Mouse (Mus musculus) MEL (cell line): ENCODE measurements around the gene Scamp5. TPM values are rescaled to one million over a fixed set of nuclear protein-coding genes. Genes with fewer than 3 reads are reported as not detected.
A peak's percentile ranks its signal among the peaks of the same experiment; 100 is the strongest.

Experiments
- DNase-seq: peaks from one replicate; pipeline ENCODE4 v3.0.0; 2011; ENCODE audit warnings: low read depth, low spot score
- H3K27ac ChIP-seq: 2 replicates; pipeline ENCODE4 v1.5.1; 2012; ENCODE audit warnings: low read depth, mild to moderate bottlenecking, control low read depth, low read length, moderate library complexity; ENCODE audit not compliant: control insufficient read depth
- H3K27me3 ChIP-seq, 2 experiments: fragments of 150-350 bp in 1 of 2; sonication (generic) in 1 of 2; 2 replicates each; pipeline ENCODE4 v1.6.1; 2012; ENCODE audit warnings: low read length in 2 of 2, mild to moderate bottlenecking in 2 of 2, improper control_type of control experiment in 1 of 2, moderate library complexity in 1 of 2; ENCODE audit not compliant: insufficient read depth in 2 of 2, control insufficient read depth in 1 of 2
- H3K36me3 ChIP-seq, 2 experiments: 2 replicates each; pipeline ENCODE4 v1.6.1; 2012 to 2014; ENCODE audit warnings: low read length in 2 of 2, improper control_type of control experiment in 1 of 2, inconsistent platforms in 1 of 2, mild to moderate bottlenecking in 1 of 2; ENCODE audit not compliant: insufficient read depth in 2 of 2, control insufficient read depth in 1 of 2
- H3K4me1 ChIP-seq, 2 experiments: fragments of 150-350 bp in 1 of 2; sonication (generic) in 1 of 2; 2 replicates each; pipeline ENCODE4 v1.6.1; 2012; ENCODE audit warnings: low read length in 2 of 2, improper control_type of control experiment in 1 of 2, mild to moderate bottlenecking in 1 of 2; ENCODE audit not compliant: insufficient read depth in 2 of 2, control insufficient read depth in 1 of 2
- H3K4me3 ChIP-seq, 2 experiments: fragments of 150-350 bp in 1 of 2; sonication (generic) in 1 of 2; 2 replicates each; pipeline ENCODE4 v1.5.1; 2012; ENCODE audit warnings: low read depth in 2 of 2, low read length in 2 of 2, mild to moderate bottlenecking in 2 of 2, moderate library complexity in 2 of 2, control low read depth in 1 of 2, improper control_type of control experiment in 1 of 2; ENCODE audit not compliant: control insufficient read depth in 1 of 2, insufficient read depth in 1 of 2
- H3K79me2 ChIP-seq: 2 replicates; pipeline ENCODE4 v1.6.1; 2012; ENCODE audit warnings: mild to moderate bottlenecking, low read length, moderate library complexity; ENCODE audit not compliant: control insufficient read depth, poor library complexity, insufficient read depth
- H3K9ac ChIP-seq: 2 replicates; pipeline ENCODE4 v1.6.1; 2012; ENCODE audit warnings: low read depth, mild to moderate bottlenecking, control low read depth, low read length, moderate library complexity; ENCODE audit not compliant: control insufficient read depth, poor library complexity, severe bottlenecking
- H3K9me3 ChIP-seq: fragments of 150-350 bp; sonication (generic); replicated peaks from 2 replicates; pipeline ENCODE4 v1.6.1; 2012; ENCODE audit warnings: mild to moderate bottlenecking, low read length, improper control_type of control experiment, moderate library complexity; ENCODE audit not compliant: insufficient read depth
- CTCF ChIP-seq, 3 experiments: IDR thresholded peaks in 2 of 3; conservative IDR thresholded peaks in 1 of 3; 2 replicates each; pipeline ENCODE4 v1.5.1; 2011 to 2012; ENCODE audit warnings: low read length in 3 of 3, low read depth in 2 of 3, mild to moderate bottlenecking in 2 of 3, improper control_type of control experiment in 1 of 3, inconsistent platforms in 1 of 3, mixed read lengths in 1 of 3, moderate library complexity in 1 of 3; ENCODE audit not compliant: control insufficient read depth in 1 of 3, insufficient read depth in 1 of 3, poor library complexity in 1 of 3, severe bottlenecking in 1 of 3
- E2F4 ChIP-seq: IDR thresholded peaks from 2 replicates; pipeline ENCODE4 v1.6.1; 2011; ENCODE audit warnings: low read depth, low read length, improper control_type of control experiment, borderline replicate concordance
- ELF1 ChIP-seq: IDR thresholded peaks from 2 replicates; pipeline ENCODE4 v1.6.1; 2014; ENCODE audit warnings: low read depth, mild to moderate bottlenecking, inconsistent platforms, low read length, improper control_type of control experiment, moderate library complexity
- ETS1 ChIP-seq: IDR thresholded peaks from 2 replicates; pipeline ENCODE4 v1.6.1; 2012; ENCODE audit warnings: low read depth, mild to moderate bottlenecking, inconsistent platforms, low read length, improper control_type of control experiment, moderate library complexity
- GABPA ChIP-seq: IDR thresholded peaks from 2 replicates; pipeline ENCODE4 v1.6.1; 2012; ENCODE audit warnings: low read depth, mild to moderate bottlenecking, inconsistent platforms, low read length, improper control_type of control experiment, moderate library complexity
- GATA1 ChIP-seq: IDR thresholded peaks from 2 replicates; pipeline ENCODE4 v1.6.1; 2011; ENCODE audit warnings: low read depth, low read length, improper control_type of control experiment
- JUND ChIP-seq: IDR thresholded peaks from 2 replicates; pipeline ENCODE4 v1.6.1; 2011; ENCODE audit warnings: low read depth, mild to moderate bottlenecking, improper control_type of control experiment, low read length
- KAT2A ChIP-seq: conservative IDR thresholded peaks from 2 replicates; pipeline ENCODE4 v1.6.1; 2012; ENCODE audit warnings: low read depth, low read length, improper control_type of control experiment, inconsistent platforms
- MAFK ChIP-seq: IDR thresholded peaks from 2 replicates; pipeline ENCODE4 v1.6.1; 2011; ENCODE audit warnings: low read depth, mild to moderate bottlenecking, low read length, improper control_type of control experiment, borderline replicate concordance
- MAX ChIP-seq: IDR thresholded peaks from 2 replicates; pipeline ENCODE4 v1.6.1; 2011; ENCODE audit warnings: low read length, improper control_type of control experiment
- MAZ ChIP-seq: IDR thresholded peaks from 2 replicates; pipeline ENCODE4 v1.6.1; 2012; ENCODE audit warnings: low read depth, mild to moderate bottlenecking, inconsistent platforms, low read length, improper control_type of control experiment
- MEF2A ChIP-seq: IDR thresholded peaks from 2 replicates; pipeline ENCODE4 v1.6.1; 2014; ENCODE audit warnings: low read depth, mild to moderate bottlenecking, inconsistent platforms, low read length, improper control_type of control experiment; ENCODE audit not compliant: poor library complexity, insufficient replicate concordance, severe bottlenecking; ENCODE audit errors: extremely low read depth
- MXI1 ChIP-seq: IDR thresholded peaks from 2 replicates; pipeline ENCODE4 v1.6.1; 2011; ENCODE audit warnings: mild to moderate bottlenecking, low read depth, low read length, improper control_type of control experiment
- MYB ChIP-seq: IDR thresholded peaks from 2 replicates; pipeline ENCODE4 v1.6.1; 2011; ENCODE audit warnings: mild to moderate bottlenecking, low read depth, low read length, improper control_type of control experiment
- NELFE ChIP-seq: IDR thresholded peaks from 2 replicates; pipeline ENCODE4 v1.6.1; 2011; ENCODE audit warnings: low read depth, low read length, improper control_type of control experiment
- POLR2A ChIP-seq, 2 experiments: IDR thresholded peaks; 2 replicates each; pipeline ENCODE4 v1.6.1; 2011 to 2012; ENCODE audit warnings: low read length in 2 of 2, mild to moderate bottlenecking in 2 of 2, control low read depth in 1 of 2, improper control_type of control experiment in 1 of 2, low read depth in 1 of 2, moderate library complexity in 1 of 2; ENCODE audit not compliant: control insufficient read depth in 1 of 2, insufficient read depth in 1 of 2, poor library complexity in 1 of 2
- POLR2AphosphoS2 ChIP-seq: IDR thresholded peaks from 2 replicates; pipeline ENCODE4 v1.6.1; 2011; ENCODE audit warnings: low read length, improper control_type of control experiment
- POLR2AphosphoS5 ChIP-seq: IDR thresholded peaks from 2 replicates; pipeline ENCODE4 v1.6.1; 2012; ENCODE audit warnings: low read depth, borderline replicate concordance, mild to moderate bottlenecking, inconsistent platforms, low read length, moderate library complexity, mixed read lengths
- RAD21 ChIP-seq: IDR thresholded peaks from 2 replicates; pipeline ENCODE4 v1.6.1; 2011; ENCODE audit warnings: mild to moderate bottlenecking, low read depth, low read length, improper control_type of control experiment
- RCOR1 ChIP-seq: IDR thresholded peaks from 2 replicates; pipeline ENCODE4 v1.6.1; 2012; ENCODE audit warnings: low read depth, mild to moderate bottlenecking, inconsistent platforms, low read length, improper control_type of control experiment
- SIN3A ChIP-seq: IDR thresholded peaks from 2 replicates; pipeline ENCODE4 v1.6.1; 2012; ENCODE audit warnings: low read length, improper control_type of control experiment, inconsistent platforms
- SMC3 ChIP-seq: IDR thresholded peaks from 2 replicates; pipeline ENCODE4 v1.6.1; 2011; ENCODE audit warnings: low read depth, low read length, improper control_type of control experiment
- TAL1 ChIP-seq: IDR thresholded peaks from 2 replicates; pipeline ENCODE4 v1.6.1; 2012; ENCODE audit warnings: mild to moderate bottlenecking, inconsistent platforms, low read length, moderate library complexity, mixed read lengths
- TBP ChIP-seq: IDR thresholded peaks from 2 replicates; pipeline ENCODE4 v1.8.0; 2011; ENCODE audit warnings: low read depth, low read length, improper control_type of control experiment
- TCF12 ChIP-seq: IDR thresholded peaks from 2 replicates; pipeline ENCODE4 v1.6.1; 2014; ENCODE audit warnings: low read depth, mild to moderate bottlenecking, inconsistent platforms, low read length, improper control_type of control experiment, moderate library complexity
- USF1 ChIP-seq: IDR thresholded peaks from 2 replicates; pipeline ENCODE4 v1.6.1; 2014; ENCODE audit warnings: low read depth, mild to moderate bottlenecking, inconsistent platforms, low read length, improper control_type of control experiment, moderate library complexity
- USF2 ChIP-seq, 2 experiments: IDR thresholded peaks; 2 replicates each; pipeline ENCODE4 v1.6.1; 2011 to 2012; ENCODE audit warnings: improper control_type of control experiment in 2 of 2, low read length in 2 of 2, borderline replicate concordance in 1 of 2, inconsistent platforms in 1 of 2, low read depth in 1 of 2, mild to moderate bottlenecking in 1 of 2; ENCODE audit not compliant: insufficient read depth in 1 of 2
- ZC3H11A ChIP-seq: IDR thresholded peaks from 2 replicates; pipeline ENCODE4 v1.6.1; 2012; ENCODE audit warnings: low read depth, mild to moderate bottlenecking, inconsistent platforms, low read length, improper control_type of control experiment
- ZKSCAN1 ChIP-seq: IDR thresholded peaks from 2 replicates; pipeline ENCODE4 v1.6.1; 2012; ENCODE audit warnings: low read depth, mild to moderate bottlenecking, inconsistent platforms, low read length, improper control_type of control experiment, moderate library complexity
- ZMIZ1 ChIP-seq: IDR thresholded peaks from 2 replicates; pipeline ENCODE4 v1.6.1; 2012; ENCODE audit warnings: low read depth, mild to moderate bottlenecking, inconsistent platforms, low read length, improper control_type of control experiment, moderate library complexity
- ZNF384 ChIP-seq: IDR thresholded peaks from 2 replicates; pipeline ENCODE4 v1.6.1; 2012; ENCODE audit warnings: low read depth, mild to moderate bottlenecking, inconsistent platforms, low read length, improper control_type of control experiment
- polyA plus RNA-seq, 2 experiments: library from polyadenylated mRNA; stranded (reverse) in 1 of 2; unstranded in 1 of 2; fragments of >175 nt in 1 of 2; fragments of >200 nt in 1 of 2; gene quantifications; 2 replicates each; pipeline versions ENCODE4 v1.2.1 to v1.2.4; 2012; ENCODE audit warnings: low replicate concordance in 2 of 2, low read depth in 1 of 2; ENCODE audit not compliant: insufficient read length in 2 of 2, insufficient read depth in 1 of 2, missing spikeins in 1 of 2
- total RNA-seq: library from RNA; depleted of rRNA; stranded (reverse); fragments of 300-350 nt; gene quantifications from 2 replicates; pipeline ENCODE4 v1.2.3, GENCODE M21; 2012

Gene Scamp5
- total and polyA plus RNA-seq, 3 experiments, result 2.3 to 4.3 TPM; not detected in 1

DNA sequence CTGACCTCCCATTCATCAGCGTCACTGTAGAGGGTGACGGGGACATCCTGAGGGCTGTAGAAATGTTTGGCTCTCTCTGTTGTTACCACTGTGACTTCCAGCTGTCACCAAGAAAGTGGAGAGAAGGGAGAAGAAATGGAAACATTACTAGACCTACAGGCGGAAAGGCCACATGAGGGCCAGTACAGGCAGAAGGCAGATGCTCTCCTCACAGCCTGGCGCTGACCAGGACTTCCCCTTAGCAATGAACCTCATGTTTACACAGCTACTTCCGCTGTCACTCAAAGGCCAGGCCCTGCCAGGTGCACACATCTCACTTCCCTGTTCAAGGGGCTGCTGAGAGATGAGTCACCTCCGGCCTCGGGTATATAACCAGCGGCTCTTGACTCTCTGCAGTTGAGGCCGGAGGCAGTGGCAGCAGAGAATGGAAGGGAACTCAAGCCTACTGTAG, 46.7 kb downstream of the Scamp5 start (continued):
- TF ChIP-seq TCF12 (peak; percentile 97), USF2 (IDR thresholded peaks at IDR 0.05; ENCODE audit: borderline replicate concordance in 1 of 2, insufficient read depth in 1 of 2, low read depth in 1 of 2, low read length in 2 of 2) (no peak), POLR2AphosphoS5 (0 out of 2 replicates have a peak, but pooled peaks have one; percentile 27), JUND (peak; percentile 87), E2F4 (no peak), KAT2A (no peak), SMC3 (no peak), CTCF (IDR thresholded peaks at IDR 0.05 in 2 of 3, conservative IDR thresholded peaks at IDR 0.05 in 1 of 3; ENCODE audit: control insufficient read depth in 1 of 3, insufficient read depth in 1 of 3, low read depth in 2 of 3, low read length in 3 of 3, poor library complexity in 1 of 3, severe bottlenecking in 1 of 3) (no peak), RCOR1 (peak; percentile 62; the same call in 1 of the 2 replicates), ZKSCAN1 (no peak), ZNF384 (no peak), MEF2A (no peak), MXI1 (no peak), ZMIZ1 (no peak), TAL1 (peak; percentile 95)
- TF ChIP-seq, all 39 proteins: peak for 15

DNA sequence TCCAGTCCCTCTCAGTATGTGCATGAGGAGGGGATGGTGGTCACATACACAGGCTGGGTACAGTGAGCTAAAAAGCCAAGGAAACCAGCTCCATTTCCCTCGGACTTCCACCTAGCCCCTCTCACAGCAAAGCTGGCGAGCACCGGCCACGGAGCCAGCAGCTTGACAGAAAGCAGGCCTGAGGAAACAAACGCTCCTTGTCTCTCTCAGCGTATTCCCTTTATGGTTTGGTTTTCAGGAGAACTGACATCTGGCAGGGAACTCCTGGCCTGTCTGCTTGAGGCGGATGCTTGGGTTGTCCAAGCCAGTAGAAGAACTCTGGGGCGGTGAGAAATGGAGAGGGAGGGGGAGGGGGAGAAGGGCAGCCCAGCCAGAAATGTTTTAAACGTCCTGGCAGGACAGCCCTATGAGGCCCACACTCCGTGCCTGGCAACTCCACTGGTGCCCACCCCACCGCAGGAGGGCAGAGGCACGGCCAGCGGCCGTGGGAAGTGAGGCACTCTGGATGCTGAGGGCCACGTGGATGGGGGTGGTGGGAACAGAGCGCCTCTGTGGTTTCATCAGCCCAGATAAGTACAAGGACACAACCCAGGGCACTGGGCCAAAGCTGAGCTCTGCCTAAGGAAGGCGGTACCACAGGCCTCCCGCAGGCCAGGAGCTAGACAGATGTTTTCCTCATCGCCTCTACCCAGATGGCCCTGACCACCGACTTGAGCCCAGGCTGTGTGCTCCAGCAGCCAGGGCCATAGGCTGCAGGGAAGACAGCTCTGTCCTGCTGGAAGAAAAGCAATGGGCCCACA, 47.3 kb downstream of the Scamp5 start:
- Histone ChIP-seq H3K9me3 (no peaks in the 10 kb centered on the region), H3K27ac (peak overlapping the region; percentile 93), H3K36me3 (peaks cover 0 to 18% of the 10 kb centered on the region in 2 experiments; a peak in 3 of 4 replicates)
- TF ChIP-seq MXI1 (peak; percentile 94), TCF12 (peak; percentile 62; the same call in 1 of the 2 replicates), TBP (no peak), KAT2A (no peak), GATA1 (peak; percentile 65), MAZ (no peak), ELF1 (no peak), E2F4 (no peak), ETS1 (peak; percentile 89), MYB (no peak), ZMIZ1 (no peak), RCOR1 (peak; percentile 20; the same call in 1 of the 2 replicates), MEF2A (no peak), SIN3A (peak; percentile 43; the same call in 1 of the 2 replicates), ZNF384 (no peak), POLR2AphosphoS5 (no peak), GABPA (no peak), SMC3 (0 out of 2 replicates have a peak, but pooled peaks have one; percentile 8), ZC3H11A (no peak), CTCF (IDR thresholded peaks at IDR 0.05 in 2 of 3, conservative IDR thresholded peaks at IDR 0.05 in 1 of 3; ENCODE audit: control insufficient read depth in 1 of 3, insufficient read depth in 1 of 3, low read depth in 2 of 3, low read length in 3 of 3, poor library complexity in 1 of 3, severe bottlenecking in 1 of 3) (no peak), RAD21 (no peak), USF1 (peak; percentile 80), MAX (peak; percentile 94), POLR2AphosphoS2 (no peak), USF2 (IDR thresholded peaks at IDR 0.05; ENCODE audit: borderline replicate concordance in 1 of 2, insufficient read depth in 1 of 2, low read depth in 1 of 2, low read length in 2 of 2) (no peak), NELFE (no peak; the same call in 1 of the 2 replicates), MAFK (no peak), POLR2A (IDR thresholded peaks at IDR 0.05; ENCODE audit: control insufficient read depth in 1 of 2, insufficient read depth in 1 of 2, low read depth in 1 of 2, low read length in 2 of 2, poor library complexity in 1 of 2) (peak in 1 of 2 experiments; percentile 7; a peak in 1 of 4 replicates)

More for the DNA sequence above, 47.3 kb downstream of the Scamp5 start:
- peak overlapping the region; percentile 64 for H3K9ac ChIP-seq
- peak overlapping the region; percentile 2 to 28; a peak in 3 of 4 replicates for H3K4me3 ChIP-seq
- no peaks in the 10 kb centered on the region for H3K27me3 ChIP-seq
- H3K79me2 ChIP-seq, result no peaks in the 10 kb centered on the region
- H3K4me1 ChIP-seq, result peaks cover 6 to 18% of the 10 kb centered on the region in 2 experiments
- DNase-seq, result peak; percentile 95
